Mouse (Mus musculus) heart, postnatal 0 days (tissue): Measurements from ENCODE around the gene Mael.

Source experiments
- CTCF ChIP-seq: IDR thresholded peaks from 2 replicates; pipeline ENCODE4 v1.5.1; 2016; ENCODE audit warnings: antibody characterized with exemption, control low read depth, low read depth
- EP300 ChIP-seq: IDR thresholded peaks from 2 replicates; pipeline ENCODE4 v1.6.1; 2016; ENCODE audit warnings: antibody characterized with exemption, low read depth

DNA sequence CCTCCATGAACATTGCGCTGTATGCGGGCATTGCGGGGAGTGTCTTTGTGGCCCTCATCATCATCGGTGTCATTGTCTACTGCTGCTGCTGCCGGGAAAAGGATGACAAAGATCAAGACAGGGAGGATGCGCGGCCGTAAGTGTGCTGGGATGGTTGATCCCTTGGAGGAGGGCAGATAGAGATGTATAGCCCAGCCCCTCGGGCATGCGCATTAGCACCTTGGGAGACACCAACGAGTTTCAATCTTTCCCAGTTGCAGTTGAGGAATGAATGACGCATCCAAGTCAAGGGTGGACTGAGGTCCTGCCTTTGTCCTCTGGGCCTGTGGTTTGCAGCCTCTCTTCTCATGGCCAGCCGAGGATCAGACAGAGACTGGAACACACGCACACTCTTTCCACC, 74.0 kb downstream of the Mael start:
- TF ChIP-seq EP300 (no peak), CTCF (no peak)
